Mouse (Mus musculus) MEL (cell line): ENCODE measurements at regions not wholly inside any gene's neighbourhood (a gene's known extent, or its start where the extent isn't known, plus 50 kb on each side); places are given as distances from the start of the nearest gene placed in this dataset.

Source experiments
- DNase-seq: peaks from one replicate; pipeline ENCODE4 v3.0.0; 2011; ENCODE audit warnings: low read depth, low spot score
- H3K27ac ChIP-seq: 2 replicates; pipeline ENCODE4 v1.5.1; 2012; ENCODE audit warnings: low read depth, mild to moderate bottlenecking, control low read depth, low read length, moderate library complexity; ENCODE audit not compliant: control insufficient read depth
- H3K27me3 ChIP-seq, 2 experiments: fragments of 150-350 bp in 1 of 2; sonication (generic) in 1 of 2; 2 replicates each; pipeline ENCODE4 v1.6.1; 2012; ENCODE audit warnings: low read length in 2 of 2, mild to moderate bottlenecking in 2 of 2, improper control_type of control experiment in 1 of 2, moderate library complexity in 1 of 2; ENCODE audit not compliant: insufficient read depth in 2 of 2, control insufficient read depth in 1 of 2
- H3K36me3 ChIP-seq, 2 experiments: 2 replicates each; pipeline ENCODE4 v1.6.1; 2012 to 2014; ENCODE audit warnings: low read length in 2 of 2, improper control_type of control experiment in 1 of 2, inconsistent platforms in 1 of 2, mild to moderate bottlenecking in 1 of 2; ENCODE audit not compliant: insufficient read depth in 2 of 2, control insufficient read depth in 1 of 2
- H3K4me1 ChIP-seq, 2 experiments: fragments of 150-350 bp in 1 of 2; sonication (generic) in 1 of 2; 2 replicates each; pipeline ENCODE4 v1.6.1; 2012; ENCODE audit warnings: low read length in 2 of 2, improper control_type of control experiment in 1 of 2, mild to moderate bottlenecking in 1 of 2; ENCODE audit not compliant: insufficient read depth in 2 of 2, control insufficient read depth in 1 of 2
- H3K4me3 ChIP-seq, 2 experiments: fragments of 150-350 bp in 1 of 2; sonication (generic) in 1 of 2; 2 replicates each; pipeline ENCODE4 v1.5.1; 2012; ENCODE audit warnings: low read depth in 2 of 2, low read length in 2 of 2, mild to moderate bottlenecking in 2 of 2, moderate library complexity in 2 of 2, control low read depth in 1 of 2, improper control_type of control experiment in 1 of 2; ENCODE audit not compliant: control insufficient read depth in 1 of 2, insufficient read depth in 1 of 2
- H3K79me2 ChIP-seq: 2 replicates; pipeline ENCODE4 v1.6.1; 2012; ENCODE audit warnings: mild to moderate bottlenecking, low read length, moderate library complexity; ENCODE audit not compliant: control insufficient read depth, poor library complexity, insufficient read depth
- H3K9ac ChIP-seq: 2 replicates; pipeline ENCODE4 v1.6.1; 2012; ENCODE audit warnings: low read depth, mild to moderate bottlenecking, control low read depth, low read length, moderate library complexity; ENCODE audit not compliant: control insufficient read depth, poor library complexity, severe bottlenecking
- H3K9me3 ChIP-seq: fragments of 150-350 bp; sonication (generic); replicated peaks from 2 replicates; pipeline ENCODE4 v1.6.1; 2012; ENCODE audit warnings: mild to moderate bottlenecking, low read length, improper control_type of control experiment, moderate library complexity; ENCODE audit not compliant: insufficient read depth
- CHD2 ChIP-seq: IDR thresholded peaks from 2 replicates; pipeline ENCODE4 v1.6.1; 2011; ENCODE audit warnings: low read length, improper control_type of control experiment
- CTCF ChIP-seq, 3 experiments: IDR thresholded peaks in 2 of 3; conservative IDR thresholded peaks in 1 of 3; 2 replicates each; pipeline ENCODE4 v1.5.1; 2011 to 2012; ENCODE audit warnings: low read length in 3 of 3, low read depth in 2 of 3, mild to moderate bottlenecking in 2 of 3, improper control_type of control experiment in 1 of 3, inconsistent platforms in 1 of 3, mixed read lengths in 1 of 3, moderate library complexity in 1 of 3; ENCODE audit not compliant: control insufficient read depth in 1 of 3, insufficient read depth in 1 of 3, poor library complexity in 1 of 3, severe bottlenecking in 1 of 3
- E2F4 ChIP-seq: IDR thresholded peaks from 2 replicates; pipeline ENCODE4 v1.6.1; 2011; ENCODE audit warnings: low read depth, low read length, improper control_type of control experiment, borderline replicate concordance
- EP300 ChIP-seq, 2 experiments: IDR thresholded peaks; 2 replicates each; pipeline ENCODE4 v1.6.1; 2011; ENCODE audit warnings: improper control_type of control experiment in 2 of 2, low read length in 2 of 2, low read depth in 1 of 2, mild to moderate bottlenecking in 1 of 2
- HCFC1 ChIP-seq: IDR thresholded peaks from 2 replicates; pipeline ENCODE4 v1.6.1; 2012; ENCODE audit warnings: low read depth, mild to moderate bottlenecking, inconsistent platforms, low read length, improper control_type of control experiment, moderate library complexity
- KAT2A ChIP-seq: conservative IDR thresholded peaks from 2 replicates; pipeline ENCODE4 v1.6.1; 2012; ENCODE audit warnings: low read depth, low read length, improper control_type of control experiment, inconsistent platforms
- MAX ChIP-seq: IDR thresholded peaks from 2 replicates; pipeline ENCODE4 v1.6.1; 2011; ENCODE audit warnings: low read length, improper control_type of control experiment
- MEF2A ChIP-seq: IDR thresholded peaks from 2 replicates; pipeline ENCODE4 v1.6.1; 2014; ENCODE audit warnings: low read depth, mild to moderate bottlenecking, inconsistent platforms, low read length, improper control_type of control experiment; ENCODE audit not compliant: poor library complexity, insufficient replicate concordance, severe bottlenecking; ENCODE audit errors: extremely low read depth
- MXI1 ChIP-seq: IDR thresholded peaks from 2 replicates; pipeline ENCODE4 v1.6.1; 2011; ENCODE audit warnings: mild to moderate bottlenecking, low read depth, low read length, improper control_type of control experiment
- MYC ChIP-seq: IDR thresholded peaks from 2 replicates; pipeline ENCODE4 v1.6.1; 2011; ENCODE audit warnings: low read depth, mild to moderate bottlenecking, low read length, improper control_type of control experiment, moderate library complexity
- NELFE ChIP-seq: IDR thresholded peaks from 2 replicates; pipeline ENCODE4 v1.6.1; 2011; ENCODE audit warnings: low read depth, low read length, improper control_type of control experiment
- NRF1 ChIP-seq: IDR thresholded peaks from 2 replicates; pipeline ENCODE4 v1.6.1; 2014; ENCODE audit warnings: low read depth, mild to moderate bottlenecking, inconsistent platforms, low read length, improper control_type of control experiment, moderate library complexity; ENCODE audit not compliant: poor library complexity, insufficient read depth, severe bottlenecking
- POLR2A ChIP-seq, 2 experiments: IDR thresholded peaks; 2 replicates each; pipeline ENCODE4 v1.6.1; 2011 to 2012; ENCODE audit warnings: low read length in 2 of 2, mild to moderate bottlenecking in 2 of 2, control low read depth in 1 of 2, improper control_type of control experiment in 1 of 2, low read depth in 1 of 2, moderate library complexity in 1 of 2; ENCODE audit not compliant: control insufficient read depth in 1 of 2, insufficient read depth in 1 of 2, poor library complexity in 1 of 2
- POLR2AphosphoS5 ChIP-seq: IDR thresholded peaks from 2 replicates; pipeline ENCODE4 v1.6.1; 2012; ENCODE audit warnings: low read depth, borderline replicate concordance, mild to moderate bottlenecking, inconsistent platforms, low read length, moderate library complexity, mixed read lengths
- RCOR1 ChIP-seq: IDR thresholded peaks from 2 replicates; pipeline ENCODE4 v1.6.1; 2012; ENCODE audit warnings: low read depth, mild to moderate bottlenecking, inconsistent platforms, low read length, improper control_type of control experiment
- SMC3 ChIP-seq: IDR thresholded peaks from 2 replicates; pipeline ENCODE4 v1.6.1; 2011; ENCODE audit warnings: low read depth, low read length, improper control_type of control experiment
- TAL1 ChIP-seq: IDR thresholded peaks from 2 replicates; pipeline ENCODE4 v1.6.1; 2012; ENCODE audit warnings: mild to moderate bottlenecking, inconsistent platforms, low read length, moderate library complexity, mixed read lengths
- TBP ChIP-seq: IDR thresholded peaks from 2 replicates; pipeline ENCODE4 v1.8.0; 2011; ENCODE audit warnings: low read depth, low read length, improper control_type of control experiment
- ZC3H11A ChIP-seq: IDR thresholded peaks from 2 replicates; pipeline ENCODE4 v1.6.1; 2012; ENCODE audit warnings: low read depth, mild to moderate bottlenecking, inconsistent platforms, low read length, improper control_type of control experiment
- ZMIZ1 ChIP-seq: IDR thresholded peaks from 2 replicates; pipeline ENCODE4 v1.6.1; 2012; ENCODE audit warnings: low read depth, mild to moderate bottlenecking, inconsistent platforms, low read length, improper control_type of control experiment, moderate library complexity
- ZNF384 ChIP-seq: IDR thresholded peaks from 2 replicates; pipeline ENCODE4 v1.6.1; 2012; ENCODE audit warnings: low read depth, mild to moderate bottlenecking, inconsistent platforms, low read length, improper control_type of control experiment

- no peaks in the 10 kb centered on the region for H3K79me2 ChIP-seq
- no peaks in the 10 kb centered on the region for H3K4me1 ChIP-seq
- H3K4me3 ChIP-seq, result no peak overlapping the region
- no peaks in the 10 kb centered on the region for H3K36me3 ChIP-seq
- no peak for TF ChIP-seq TBP
- TF ChIP-seq, all 39 proteins: peak for 0
- H3K9me3 ChIP-seq, result no peaks in the 10 kb centered on the region
- H3K27me3 ChIP-seq, result no peaks in the 10 kb centered on the region
- H3K9ac ChIP-seq, result no peak overlapping the region
- DNase-seq, result no peak
- H3K27ac ChIP-seq, result no peak overlapping the region
These were observed 69.5 kb upstream of the Msx1 start for GRCm38 (mm10) chr5:37893639-37894550.

- Histone ChIP-seq H3K9ac (no peak overlapping the region), H3K4me3 (no peak overlapping the region), H3K9me3 (no peaks in the 10 kb centered on the region), H3K27ac (no peak overlapping the region), H3K36me3 (no peaks in the 10 kb centered on the region), H3K27me3 (no peaks in the 10 kb centered on the region), H3K79me2 (no peaks in the 10 kb centered on the region), H3K4me1 (no peaks in the 10 kb centered on the region)
- TF ChIP-seq ZC3H11A (no peak), EP300 (IDR thresholded peaks at IDR 0.05; ENCODE audit: low read depth in 1 of 2, low read length in 2 of 2) (no peak), E2F4 (no peak), POLR2AphosphoS5 (no peak), ZNF384 (no peak), TAL1 (no peak), MYC (no peak), CTCF (IDR thresholded peaks at IDR 0.05 in 2 of 3, conservative IDR thresholded peaks at IDR 0.05 in 1 of 3; ENCODE audit: control insufficient read depth in 1 of 3, insufficient read depth in 1 of 3, low read depth in 2 of 3, low read length in 3 of 3, poor library complexity in 1 of 3, severe bottlenecking in 1 of 3) (no peak), NELFE (no peak), NRF1 (no peak), MAX (no peak), MEF2A (no peak), HCFC1 (no peak), RCOR1 (no peak), SMC3 (no peak), CHD2 (no peak), KAT2A (no peak), MXI1 (no peak), ZMIZ1 (no peak), POLR2A (IDR thresholded peaks at IDR 0.05; ENCODE audit: control insufficient read depth in 1 of 2, insufficient read depth in 1 of 2, low read depth in 1 of 2, low read length in 2 of 2, poor library complexity in 1 of 2) (no peak)
- no peak for DNase-seq
These were observed 66.3 kb upstream of the Msx1 start for GRCm38 (mm10) chr5:37890641-37891040.
